Mouse (Mus musculus): ENCODE results near the gene Cfap97d1.
A peak's percentile ranks its signal among the peaks of the same experiment; 100 is the strongest.

Gene Cfap97d1

GRCm38 (mm10) chr11:102037789-102038188, 53.7 kb downstream of the Cfap97d1 start:
- no peak for DNase-seq (ENCODE audit: low read depth)

GRCm38 (mm10) chr11:102039487-102040137, 55.5 kb downstream of the Cfap97d1 start:
- no peak for DNase-seq (ENCODE audit: low read depth)

- DNase-seq (ENCODE audit: low read depth), result peak; percentile 86
These were observed 56.1 kb downstream of the Cfap97d1 start for GRCm38 (mm10) chr11:102040138-102040524.

- no peak for DNase-seq (ENCODE audit: low read depth)
These were observed 56.6 kb downstream of the Cfap97d1 start for GRCm38 (mm10) chr11:102040646-102041045.

- DNase-seq (ENCODE audit: low read depth), result no peak
These were observed 57.4 kb downstream of the Cfap97d1 start, which contains the start of gene Cd300lg for GRCm38 (mm10) chr11:102041350-102041949. TSS of gene Cd300lg (plus strand) at chr11:102041509.
